In the genomic region with DNA sequence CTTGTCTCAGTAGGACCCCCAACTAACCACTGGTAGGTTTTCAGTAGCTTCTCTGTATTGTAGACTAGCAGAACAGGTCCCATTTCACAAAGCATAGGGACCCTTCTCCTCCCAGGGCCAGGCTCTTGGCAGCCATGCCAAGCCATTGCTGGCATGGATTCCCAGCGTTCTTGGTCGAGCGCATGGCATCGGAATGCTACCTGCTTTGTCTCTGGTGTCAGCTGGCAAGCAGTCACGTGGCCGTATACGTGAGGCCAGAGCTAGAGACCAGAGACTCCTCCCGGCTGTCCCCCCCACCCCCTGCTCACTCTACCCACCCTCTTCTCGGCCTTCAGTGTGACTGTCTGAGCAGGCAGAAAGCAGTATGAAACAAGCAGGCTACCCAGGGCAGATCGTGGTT, we compare ENCODE assay signal across 8 mouse cellular contexts. TPM values are rescaled to one million over a fixed set of nuclear protein-coding genes. Genes with fewer than 3 reads are reported as not detected.
DNase-seq lines count a peak whose midpoint lies in the region; ATAC-seq lines count a peak whose summit lies in the region.

No protein-coding gene starts in this region.

- H3K9me3 ChIP-seq in intestine, embryonic 16.5 days (ENCODE audit: control insufficient read depth, low read length), result no peaks in the 10 kb centered on the region
- no peaks in the 10 kb centered on the region for H3K9me3 ChIP-seq in intestine, embryonic 15.5 days
- no peaks in the 10 kb centered on the region for H3K9me3 ChIP-seq in heart, embryonic 15.5 days (replicated peaks)

- peaks cover 17% of the 10 kb centered on the region for H3K4me1 ChIP-seq in intestine, embryonic 16.5 days (ENCODE audit: control insufficient read depth, insufficient read depth, low read length)
- peaks cover 10% of the 10 kb centered on the region for H3K4me1 ChIP-seq in intestine, embryonic 15.5 days (replicated peaks)
- H3K4me1 ChIP-seq in brown adipose tissue, adult 24 weeks (ENCODE audit: control insufficient read depth, insufficient read depth, insufficient read length, low read length), result peaks cover 29% of the 10 kb centered on the region
- peaks cover 56% of the 10 kb centered on the region for H3K4me1 ChIP-seq in heart, embryonic 15.5 days (replicated peaks)

- peak; percentile 71 to 72 for DNase-seq in left cerebral cortex, postnatal 36 days (ENCODE audit: low spot score in 2 of 2)
- no peak for DNase-seq in testis, postnatal 14 days (ENCODE audit: low spot score)
- no peak for DNase-seq in liver
- no peak for DNase-seq in retina, embryonic 14.5 days (ENCODE audit: low spot score)

- H3K27me3 ChIP-seq in intestine, embryonic 16.5 days (replicated peaks; ENCODE audit: control insufficient read depth, insufficient read depth, low read length), result no peaks in the 10 kb centered on the region
- peaks cover 8% of the 10 kb centered on the region; the same call in 1 of the 2 replicates for H3K27me3 ChIP-seq in intestine, embryonic 15.5 days (replicated peaks)
- no peaks in the 10 kb centered on the region for H3K27me3 ChIP-seq in heart, embryonic 15.5 days

- 76% methylated on average over 10 of the region's 10 CpGs for WGBS in intestine, embryonic 16.5 days
- 89% methylated on average over 10 of the region's 10 CpGs for WGBS in intestine, embryonic 15.5 days
- 60% methylated on average over 10 of the region's 10 CpGs for WGBS in heart, embryonic 15.5 days

- no peak overlapping the region for H3K4me2 ChIP-seq in intestine, embryonic 16.5 days (ENCODE audit: low read depth, low read length)
- H3K4me2 ChIP-seq in intestine, embryonic 15.5 days (replicated peaks), result no peak overlapping the region
- peak overlapping the region; percentile 16; the same call in 1 of the 2 replicates for H3K4me2 ChIP-seq in heart, embryonic 15.5 days

- ATAC-seq in intestine, embryonic 16.5 days, result no peak
- ATAC-seq in intestine, embryonic 15.5 days, result no peak
- peak; percentile 55 for ATAC-seq in heart, embryonic 15.5 days (replicated peaks; ENCODE audit: insufficient number of reproducible peaks, insufficient read depth, low FRiP score, low read depth)

- intact Hi-C loops in left cerebral cortex, postnatal 36 days (cut with DNase I), result no loop called here

- peak overlapping the region; percentile 44 for H3K27ac ChIP-seq in intestine, embryonic 16.5 days (ENCODE audit: low read length)
- H3K27ac ChIP-seq in intestine, embryonic 15.5 days, result no peak overlapping the region
- H3K27ac ChIP-seq in brown adipose tissue, adult 24 weeks (replicated peaks; ENCODE audit: low read depth, low read length), result peak overlapping the region; percentile 62; the same call in 1 of the 2 replicates
- H3K27ac ChIP-seq in heart, embryonic 15.5 days, result peak overlapping the region; percentile 53

- H3K9ac ChIP-seq in intestine, embryonic 16.5 days (ENCODE audit: low read depth, low read length), result no peak overlapping the region
- no peak overlapping the region for H3K9ac ChIP-seq in intestine, embryonic 15.5 days
- H3K9ac ChIP-seq in heart, embryonic 15.5 days, result no peak overlapping the region

- H3K4me3 ChIP-seq in intestine, embryonic 16.5 days (ENCODE audit: low read length), result no peak overlapping the region
- no peak overlapping the region for H3K4me3 ChIP-seq in intestine, embryonic 15.5 days (replicated peaks)
- H3K4me3 ChIP-seq in brown adipose tissue, adult 24 weeks (ENCODE audit: insufficient read depth, low read depth, low read length), result peak overlapping the region; percentile 24
- H3K4me3 ChIP-seq in heart, embryonic 15.5 days, result no peak overlapping the region

- H3K36me3 ChIP-seq in intestine, embryonic 16.5 days (ENCODE audit: control insufficient read depth, insufficient read depth, low read length), result no peaks in the 10 kb centered on the region
- H3K36me3 ChIP-seq in intestine, embryonic 15.5 days, result no peaks in the 10 kb centered on the region
- peaks cover 13% of the 10 kb centered on the region; the same call in 1 of the 2 replicates for H3K36me3 ChIP-seq in heart, embryonic 15.5 days

RNA-seq across cellular contexts. Expression of a gene that starts 56.9 kb away (rescaled TPM):
- 31.0 and 37.6 TPM in 2 replicates for polyA plus RNA-seq in intestine, embryonic 16.5 days (2015; fragmentation: Nextera tagmentation; extraction: Ambion mirVana)
- 18.2 and 19.5 TPM in 2 replicates for polyA plus RNA-seq in intestine, embryonic 15.5 days (2015; fragmentation: Nextera tagmentation; extraction: Ambion mirVana)
- 53.5 and 108 TPM in 2 replicates for polyA plus RNA-seq in brown adipose tissue, adult 24 weeks (2012; ENCODE audit: insufficient read depth, insufficient read length, missing spikeins)
- 15.1 and 20.5 TPM in 2 replicates for polyA plus RNA-seq in heart, embryonic 15.5 days (2015; fragmentation: Nextera tagmentation; extraction: Ambion mirVana)
- total RNA-seq in left cerebral cortex, postnatal 36 days (2021), result 1 to 10 TPM; 4.6 to 4.9 TPM

Comparison
In these comparisons a context has a peak if more than half of its experiments do, and no peak if none do; other contexts are left out.
1. DNase-seq: peak in left cerebral cortex, postnatal 36 days (2 of 2); none in testis, postnatal 14 days (single experiment), liver (single experiment) and retina, embryonic 14.5 days (single experiment).